Mouse (Mus musculus) heart, postnatal 36 days (tissue): ENCODE data around the gene Hipk2. TPM values are rescaled to one million over a fixed set of nuclear protein-coding genes. Genes with fewer than 3 reads are reported as not detected.

Experiments used
- DNase-seq, 2 experiments: peaks; one replicate each; pipeline ENCODE4 v3.0.0; 2021 to 2022
- intact Hi-C: fragments of 180-260 bp; cut with DNase I; formaldehyde crosslinking; loops from one replicate; pipeline ENCODE4 v1.15.1; 2025
- total RNA-seq, 2 experiments: library from RNA; stranded (reverse); gene quantifications; 2 replicates each; pipeline ENCODE4 v1.2.3; 2021

The Hipk2 gene
- total RNA-seq, 2 experiments from 2014 or later = 92.1 to 101 TPM

DNA sequence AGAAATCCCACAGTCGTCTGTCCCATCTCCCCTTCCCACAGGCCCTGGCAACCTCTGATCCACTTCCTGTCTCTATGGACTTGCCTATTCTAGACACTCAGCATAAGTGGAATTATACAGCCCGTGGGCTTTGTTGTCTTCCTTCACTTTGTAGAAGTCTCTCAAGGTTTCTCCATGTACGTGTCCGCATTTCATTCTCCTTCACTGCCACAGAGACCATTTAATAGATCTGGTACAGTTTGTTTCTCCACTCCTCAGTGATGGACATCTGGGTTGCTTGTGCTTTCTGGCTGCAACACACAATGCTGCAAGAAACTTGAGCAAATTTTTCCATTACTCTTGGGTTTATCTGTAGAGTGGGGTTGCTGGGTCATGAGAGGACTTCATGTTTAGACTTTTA lies 36.1 kb downstream of the Hipk2 start:
- intact Hi-C loops = no loop called here
- DNase-seq = no peak

DNA sequence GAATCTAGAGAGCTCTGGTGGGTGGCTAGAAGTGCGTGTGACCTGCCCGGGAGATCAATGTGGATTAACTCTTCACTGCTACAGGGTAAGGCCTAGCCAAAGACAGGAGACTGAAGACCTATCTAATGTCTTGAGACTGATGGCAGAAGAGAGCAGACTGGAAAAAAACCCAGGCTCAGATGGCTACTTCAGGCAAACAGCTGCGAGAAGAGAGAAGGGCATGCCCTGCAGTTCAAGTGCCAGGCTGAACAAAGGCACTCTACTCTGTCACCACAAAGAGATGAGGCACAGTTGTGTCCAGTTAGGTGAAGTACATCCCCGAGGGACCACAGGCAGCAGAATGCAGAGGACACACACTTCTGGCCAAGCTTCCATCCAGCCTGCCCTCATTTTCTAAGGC lies 37.9 kb downstream of the Hipk2 start:
- intact Hi-C loops = no loop called here
- no peak for DNase-seq

DNA sequence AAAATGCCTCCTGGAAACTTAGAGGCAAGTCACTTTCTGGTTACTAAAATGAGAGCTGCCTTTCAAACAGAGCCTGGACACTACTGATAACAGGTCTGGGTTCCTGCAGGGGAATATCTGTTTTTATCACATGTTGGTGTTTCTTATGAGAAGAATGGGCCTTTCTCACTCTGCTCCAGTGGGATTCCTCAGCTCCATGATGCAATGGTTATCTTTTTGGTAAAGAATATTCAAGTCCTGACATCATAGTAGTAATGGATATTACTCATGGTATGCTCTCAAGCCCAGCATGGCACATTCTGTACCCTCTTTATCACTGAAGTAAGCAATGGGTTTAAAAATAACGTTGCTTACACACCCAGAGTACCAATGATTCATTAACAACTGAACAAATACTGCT lies 40.7 kb downstream of the Hipk2 start:
- DNase-seq = no peak
- intact Hi-C loops = no loop called here

DNA sequence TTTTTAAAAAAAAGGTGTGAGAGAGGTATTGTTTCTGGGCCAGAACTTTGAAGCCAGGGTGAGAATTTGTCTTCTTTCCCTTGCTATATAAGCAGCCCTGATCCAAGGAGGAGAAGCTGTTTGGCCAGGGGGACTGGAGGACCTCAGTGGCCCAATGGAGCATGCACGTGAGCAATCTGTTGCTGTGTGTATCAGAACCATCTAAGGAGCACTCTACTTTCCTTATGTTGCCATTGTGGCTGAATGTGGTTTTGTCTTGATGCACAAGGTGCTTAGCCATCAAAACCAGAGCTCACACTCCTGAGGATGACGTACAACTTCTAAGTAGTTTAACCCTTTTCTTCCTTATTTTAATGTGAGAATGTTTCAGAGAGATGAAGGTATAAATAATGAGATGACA lies 41.2 kb downstream of the Hipk2 start:
- no peak for DNase-seq
- intact Hi-C loops = no loop called here

DNA sequence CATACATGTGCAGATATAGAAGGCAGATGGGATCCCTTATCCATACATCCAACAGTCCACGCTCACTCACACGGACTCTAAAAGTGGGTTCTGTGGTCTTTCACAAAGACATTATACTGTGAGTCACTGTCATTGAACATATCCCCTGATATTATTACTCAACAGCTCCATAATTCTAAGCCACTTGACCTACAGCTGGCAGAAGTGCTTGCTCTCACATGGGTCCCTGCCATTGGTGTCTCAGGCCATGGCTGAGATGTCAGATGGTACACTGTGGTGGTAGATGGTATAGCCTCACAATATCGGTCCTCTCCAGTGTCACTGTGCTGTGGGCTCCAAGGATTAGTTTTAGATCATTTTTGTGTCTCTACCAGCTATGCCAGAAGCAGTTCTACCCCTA lies 42.2 kb downstream of the Hipk2 start:
- intact Hi-C loops = no loop called here
- no peak for DNase-seq

DNA sequence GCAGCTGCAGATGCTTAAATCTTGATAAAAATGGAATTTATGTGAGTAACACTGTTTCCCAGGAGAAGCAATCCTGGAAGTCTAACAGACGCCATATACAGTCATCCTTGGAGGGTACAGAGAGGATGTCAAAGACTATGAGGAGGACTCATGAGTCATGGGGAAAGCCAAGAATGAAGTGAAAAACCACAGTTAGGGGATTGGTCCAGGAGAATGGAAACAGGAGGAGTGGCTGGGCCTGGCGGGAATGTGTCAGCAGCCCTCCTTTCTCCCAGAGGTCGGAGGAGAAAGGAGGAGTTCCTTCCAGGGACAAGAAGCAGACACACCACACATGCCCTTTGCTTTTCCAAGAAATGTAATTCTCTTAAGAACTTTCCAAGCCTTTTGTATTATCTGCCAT lies 46.5 kb downstream of the Hipk2 start:
- no peak for DNase-seq
- intact Hi-C loops = no loop called here

DNA sequence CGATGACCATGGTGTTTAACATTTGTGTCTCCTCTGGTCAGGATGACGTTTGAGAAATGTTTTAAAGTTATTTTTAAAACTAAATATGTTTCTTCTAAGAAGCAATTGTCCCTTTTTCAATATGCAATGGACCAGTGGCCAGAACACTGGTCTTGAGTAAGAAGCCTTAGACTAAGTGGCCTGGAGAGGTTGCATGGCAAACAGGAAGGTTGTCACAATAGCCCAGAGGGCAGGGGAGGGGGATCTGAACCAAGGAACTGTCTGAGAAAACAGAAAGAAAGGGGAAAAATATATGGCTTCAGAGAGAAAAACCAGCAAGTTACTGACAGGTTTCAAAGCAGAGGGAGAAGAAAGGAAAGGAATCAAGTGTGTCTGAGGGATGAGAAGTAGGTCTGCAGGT lies 47.8 kb downstream of the Hipk2 start:
- DNase-seq = no peak
- intact Hi-C loops = no loop called here

DNA sequence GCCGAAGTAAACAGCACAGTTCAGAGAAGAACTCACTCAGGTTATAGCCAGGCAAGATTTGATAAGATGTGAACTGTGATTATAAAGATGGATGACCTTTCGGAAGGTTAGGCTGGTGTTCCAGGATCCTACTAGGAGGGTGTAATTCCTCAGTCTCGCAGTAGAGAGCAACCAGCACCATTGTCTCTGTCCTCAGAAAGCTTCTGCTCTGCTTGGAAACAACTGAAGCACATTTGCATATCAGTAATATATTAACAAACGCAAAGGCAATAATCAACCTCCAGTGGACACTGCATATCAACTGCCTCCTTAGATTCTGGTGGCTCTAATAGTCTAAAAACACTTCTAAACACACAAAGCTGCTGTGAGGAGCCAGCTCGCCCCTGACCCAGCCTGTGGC lies 48.5 kb downstream of the Hipk2 start:
- no peak for DNase-seq
- intact Hi-C loops = no loop called here

DNA sequence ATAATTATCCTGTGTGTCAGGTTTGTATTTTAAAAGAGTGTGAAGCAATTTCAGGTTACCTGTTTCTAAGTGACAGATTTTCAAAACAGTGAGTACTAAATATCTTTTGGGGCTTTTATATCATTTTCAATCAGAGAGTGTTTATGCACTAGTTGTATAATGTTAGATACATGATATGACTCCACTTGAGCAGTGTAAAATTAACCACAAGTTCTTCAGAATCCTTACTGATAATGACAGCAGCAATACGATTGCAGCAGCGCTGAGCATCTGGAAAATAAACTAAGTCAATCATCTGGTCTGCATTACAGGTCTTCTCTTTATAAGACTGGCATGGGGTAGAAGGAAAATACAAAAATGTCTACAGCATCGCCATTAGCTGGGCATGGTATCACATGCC lies 49.1 kb downstream of the Hipk2 start:
- DNase-seq = no peak
- intact Hi-C loops = no loop called here

DNA sequence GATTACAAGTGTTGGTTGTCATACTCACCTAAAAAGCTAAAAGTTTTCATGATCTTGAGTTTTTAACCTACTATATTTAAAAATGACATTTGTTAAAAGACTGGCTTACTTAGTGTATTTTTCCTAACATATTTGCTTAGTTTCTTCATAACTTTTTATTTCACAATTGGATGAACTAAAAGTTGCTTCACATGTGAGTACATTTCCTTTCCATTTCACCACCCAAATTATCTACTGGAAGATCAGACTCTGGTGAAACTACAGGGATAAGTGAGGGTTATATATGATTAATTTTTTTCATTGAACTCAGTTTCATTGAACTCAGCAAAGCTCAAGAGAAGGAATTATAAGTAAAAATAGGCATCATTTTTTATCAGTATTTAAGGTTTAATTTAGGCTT lies 50.1 kb downstream of the Hipk2 start:
- no peak for DNase-seq

DNA sequence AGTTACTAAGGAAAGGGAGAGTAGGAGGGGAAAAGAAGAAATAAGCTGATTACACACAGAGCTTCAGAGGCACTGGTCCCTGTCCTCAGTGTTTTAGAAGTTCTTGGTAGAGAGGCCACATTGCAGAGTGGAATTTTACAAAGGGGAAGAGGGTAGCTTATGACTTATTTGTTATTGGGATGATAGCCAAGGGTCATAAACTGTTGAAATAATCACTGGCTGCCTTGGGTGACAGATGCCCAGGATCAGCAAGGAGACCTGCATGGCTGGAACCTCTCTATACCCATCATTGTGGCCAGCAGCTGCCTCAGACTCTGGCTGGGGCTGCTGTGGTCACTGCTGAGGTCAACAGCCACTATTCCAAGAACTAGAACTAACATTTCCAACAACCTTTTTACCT lies 52.1 kb downstream of the Hipk2 start:
- intact Hi-C loops = no loop called here
- DNase-seq = no peak

More for the DNA sequence above, 50.1 kb downstream of the Hipk2 start:
- intact Hi-C loops = no loop called here

DNA sequence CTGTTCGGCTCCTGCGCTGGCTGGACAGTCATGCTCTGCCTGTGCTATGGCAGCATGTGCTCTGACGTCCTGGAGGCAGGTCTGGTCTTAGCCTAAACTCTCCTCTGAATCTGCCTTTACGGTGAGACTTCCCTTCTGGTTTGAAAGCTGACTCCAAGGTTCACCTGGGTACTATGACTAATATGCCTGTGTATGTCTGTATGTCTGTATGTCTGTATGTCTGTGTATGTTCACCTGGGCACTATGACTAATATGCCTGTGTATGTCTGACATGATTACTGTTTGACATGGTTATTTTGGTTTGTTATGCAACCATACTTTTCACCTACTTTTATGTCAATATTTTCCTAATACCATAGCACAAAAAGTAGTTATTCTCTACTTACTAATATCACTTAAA lies 52.8 kb downstream of the Hipk2 start:
- intact Hi-C loops = no loop called here
- DNase-seq = no peak

DNA sequence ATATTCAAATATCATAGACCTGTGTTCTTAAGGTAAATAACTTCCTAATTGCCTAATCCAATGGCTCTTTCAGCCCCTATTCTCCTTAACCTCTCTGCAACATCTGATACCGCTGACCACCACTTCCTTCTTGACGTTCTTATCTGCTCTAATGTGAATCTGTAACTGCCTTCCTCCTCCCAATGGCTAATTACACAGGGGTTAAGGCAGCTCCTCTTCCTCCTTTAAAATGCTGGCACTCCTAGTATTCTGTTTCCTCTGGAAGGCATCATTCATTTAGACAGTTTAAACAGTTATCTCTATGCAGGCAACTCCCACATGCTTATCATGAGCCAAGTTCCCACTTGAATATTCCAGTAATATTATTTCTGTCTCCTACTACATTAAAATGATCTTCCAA lies 54.3 kb downstream of the Hipk2 start:
- intact Hi-C loops = no loop called here
- DNase-seq = no peak

DNA sequence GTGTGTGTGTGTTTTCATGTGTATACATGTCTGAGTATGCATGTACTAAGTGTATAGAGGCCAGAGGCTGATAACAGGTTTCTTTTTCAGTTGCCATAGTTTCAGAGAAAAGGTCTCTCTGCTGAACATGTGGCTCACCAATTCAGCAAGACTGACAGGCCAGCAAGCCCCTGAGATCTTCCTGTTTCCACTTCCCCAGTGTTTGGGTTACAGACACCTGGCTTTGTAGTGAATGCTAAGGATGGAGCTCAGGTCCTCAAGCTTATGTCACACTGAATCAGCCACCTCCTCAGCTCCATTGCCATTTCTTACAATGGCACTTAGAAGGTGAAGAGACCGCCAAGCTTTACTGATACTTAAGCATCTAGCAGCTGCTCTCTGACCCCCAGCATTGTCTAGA lies 55.1 kb downstream of the Hipk2 start:
- intact Hi-C loops = no loop called here
- DNase-seq = no peak

DNA sequence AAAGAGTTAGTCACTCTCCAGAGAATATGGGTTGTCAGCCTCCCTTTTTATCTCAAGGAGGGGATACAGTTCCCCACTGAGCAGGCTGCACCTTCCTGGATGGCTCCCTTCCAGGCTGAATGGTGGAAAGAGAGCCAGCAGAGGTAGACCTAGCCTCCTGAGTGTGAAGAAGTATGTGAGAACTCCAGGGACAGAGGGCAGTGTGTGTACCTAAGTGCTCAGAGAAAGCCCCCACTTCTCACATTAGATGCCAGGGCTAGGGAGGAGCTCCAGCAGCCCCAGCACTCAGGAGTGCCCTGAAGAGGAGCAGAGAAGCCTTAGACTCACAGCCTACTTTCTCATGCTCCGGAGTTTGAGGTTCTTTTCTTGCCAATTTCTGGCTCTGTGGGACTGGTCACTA lies 59.7 kb downstream of the Hipk2 start:
- no peak for DNase-seq
- intact Hi-C loops = loop anchor here (5.0 kb wide), 1 partner anchor 46 kb away; no protein-coding TSS in a partner anchor

DNA sequence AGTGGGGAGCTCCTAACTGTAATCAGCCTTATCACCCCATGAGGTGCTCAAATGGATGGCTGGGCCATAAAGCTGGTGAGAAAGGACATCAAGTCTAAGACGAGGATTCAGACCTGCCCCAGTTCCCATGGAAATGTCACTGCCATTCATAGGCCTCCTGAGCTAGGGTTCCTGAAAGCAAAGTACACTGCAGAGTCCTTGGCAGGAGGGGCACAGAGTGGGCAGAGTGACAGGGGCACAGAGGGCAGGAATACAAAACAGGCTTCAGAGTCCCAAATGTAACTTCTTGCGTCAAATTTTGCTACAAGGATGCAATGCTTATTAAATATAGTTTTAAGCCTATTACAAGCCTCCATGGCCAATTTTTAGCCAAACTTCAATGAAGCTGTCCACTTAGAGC lies 60.4 kb downstream of the Hipk2 start:
- intact Hi-C loops = loop anchor here (5.0 kb wide), 1 partner anchor 47 kb away; no protein-coding TSS in a partner anchor
- no peak for DNase-seq

DNA sequence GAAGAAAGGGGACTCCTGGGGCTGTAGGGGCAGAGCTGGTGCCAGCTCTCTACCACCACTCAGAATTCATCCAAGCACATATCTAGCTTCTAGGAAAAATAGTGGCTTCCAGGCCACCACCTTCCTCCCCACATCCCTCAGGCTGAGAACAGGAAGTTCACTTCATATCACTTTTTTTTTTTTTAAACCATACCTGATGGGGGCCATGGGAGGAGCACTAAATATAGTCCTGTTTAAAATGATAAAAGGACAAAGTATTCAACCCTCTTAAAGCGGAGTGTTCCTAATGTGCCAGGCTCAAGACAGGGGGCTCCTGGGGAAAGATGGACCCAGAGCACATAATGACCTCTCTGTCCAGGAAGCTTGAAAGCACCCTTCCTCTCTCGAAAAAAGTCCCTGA lies 61.3 kb downstream of the Hipk2 start:
- no peak for DNase-seq
- intact Hi-C loops = loop anchor here (5.0 kb wide), 1 partner anchor 48 kb away; no protein-coding TSS in a partner anchor

DNA sequence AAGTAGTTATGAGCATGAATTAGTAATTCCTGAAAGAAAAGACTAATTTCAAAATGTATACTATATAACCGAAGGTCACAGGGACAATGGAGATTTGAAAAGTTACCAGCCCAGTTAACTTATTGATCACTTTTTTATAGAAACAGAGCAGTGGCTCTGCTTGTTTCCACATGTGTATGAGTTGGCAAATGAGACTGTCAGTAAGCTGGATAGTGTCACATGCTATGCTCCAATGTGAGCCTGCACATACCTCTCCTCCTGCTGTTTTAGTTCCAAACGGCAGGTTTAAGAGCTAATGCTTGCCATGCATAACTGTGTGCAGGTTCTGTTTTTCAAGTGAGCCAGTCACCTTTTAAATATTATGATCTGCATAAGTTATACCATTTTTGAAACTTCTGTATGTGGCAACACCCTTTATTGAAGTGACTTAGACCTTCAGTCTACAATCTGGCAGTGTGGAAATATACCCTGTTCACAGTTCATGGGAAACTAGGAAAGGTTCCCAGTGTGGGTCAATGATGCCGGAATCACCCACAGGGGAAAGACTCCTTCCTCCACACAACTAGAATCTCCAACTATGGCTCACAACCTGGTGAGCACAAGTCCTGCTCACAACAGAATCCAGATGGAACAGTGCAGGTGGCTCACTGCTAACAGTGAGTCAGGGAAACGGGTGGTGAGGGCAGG lies 64.4 kb downstream of the Hipk2 start:
- no peak for DNase-seq
- intact Hi-C loops = no loop called here

DNA sequence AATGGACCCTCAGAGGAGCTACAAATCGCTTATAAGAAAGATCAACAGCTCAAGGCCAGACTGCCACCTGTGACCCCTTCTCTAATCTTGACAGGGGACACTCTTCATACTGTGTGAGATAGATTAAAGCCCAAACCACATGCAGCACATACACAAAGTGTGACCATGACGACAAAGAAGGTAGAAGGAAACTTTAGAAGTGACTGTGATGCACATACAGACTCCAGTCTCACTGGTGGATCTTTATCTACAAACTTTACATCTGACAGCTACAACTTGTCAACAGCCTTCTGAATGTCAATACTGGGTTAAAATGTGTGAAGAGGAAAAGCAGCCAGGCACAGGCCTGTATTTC lies 65.9 kb downstream of the Hipk2 start:
- DNase-seq = no peak
- intact Hi-C loops = no loop called here

DNA sequence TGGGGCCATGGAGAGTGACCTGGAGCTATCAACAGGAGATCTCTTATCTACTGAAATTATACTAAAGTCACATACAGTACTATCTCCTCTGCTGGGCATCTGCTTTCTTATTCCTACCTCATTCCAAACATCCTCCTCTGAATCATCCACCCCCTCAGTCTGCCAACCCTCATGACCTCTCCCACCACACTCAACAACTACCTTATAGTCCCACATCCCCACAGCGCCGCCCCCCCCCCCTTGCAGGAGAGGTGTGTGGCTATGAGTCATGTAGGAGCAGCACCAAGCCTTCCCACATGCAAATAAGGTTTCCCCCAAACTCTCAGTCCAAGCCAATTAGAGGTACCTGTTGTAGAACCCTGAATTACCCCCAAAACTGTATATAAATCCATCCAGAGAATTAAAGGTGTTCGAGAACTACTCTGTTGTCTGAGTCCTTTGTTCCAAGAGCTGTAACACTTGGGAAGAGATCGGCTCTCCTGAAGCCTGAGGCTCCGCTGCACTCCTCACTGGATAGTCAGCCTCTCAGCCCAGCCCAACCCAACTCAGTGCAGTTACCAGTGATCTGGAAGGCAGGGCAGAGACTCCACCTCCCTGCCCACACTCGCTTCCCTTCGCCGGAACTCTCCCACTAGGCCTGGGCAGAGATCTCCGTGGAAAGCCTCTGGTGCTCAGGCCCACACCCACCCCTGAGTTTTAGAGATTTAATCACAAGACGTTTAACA lies 66.4 kb downstream of the Hipk2 start:
- DNase-seq = no peak
- intact Hi-C loops = no loop called here

DNA sequence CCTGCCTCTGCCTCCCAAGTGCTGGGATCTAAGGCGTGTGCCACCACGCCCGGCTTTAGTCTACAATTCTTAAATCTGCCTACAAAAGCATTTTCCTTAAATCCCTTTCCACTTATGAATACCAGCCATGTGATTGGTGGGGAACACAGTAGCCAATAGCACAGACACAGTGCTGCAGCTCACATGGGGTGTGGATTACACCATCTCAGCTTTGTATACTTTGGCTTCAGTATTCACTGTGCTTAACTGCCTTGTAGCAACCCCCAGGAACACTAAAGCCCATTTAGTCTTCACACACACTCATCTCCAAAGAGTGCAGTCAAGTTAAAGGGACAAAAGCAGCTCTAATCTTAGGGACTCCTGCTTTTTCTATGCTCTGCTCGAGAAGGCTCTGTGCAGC lies 67.6 kb downstream of the Hipk2 start:
- no peak for DNase-seq
- intact Hi-C loops = no loop called here

DNA sequence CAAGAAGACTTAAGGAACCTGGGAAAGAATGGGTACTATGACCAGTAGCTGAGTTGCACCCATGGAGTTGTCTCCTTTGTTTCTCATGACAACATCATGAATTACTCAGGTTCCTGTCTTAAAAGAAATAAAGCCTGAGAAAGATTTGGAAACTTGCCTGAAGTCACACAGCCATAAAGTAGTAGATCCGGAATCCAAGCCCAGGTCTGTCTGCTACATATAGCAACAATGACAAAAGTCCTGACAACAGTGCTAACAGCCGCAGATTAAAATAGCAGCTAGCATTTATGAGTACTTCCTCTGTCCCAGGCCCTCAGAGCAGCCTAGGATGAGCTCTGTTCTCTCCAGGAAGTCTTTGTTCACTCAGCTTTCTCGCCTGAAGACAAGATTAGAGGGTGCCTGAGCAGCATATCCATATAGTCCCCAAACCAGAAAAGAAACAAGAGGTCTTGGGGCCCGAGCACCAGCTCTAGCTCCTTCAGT lies 69.0 kb downstream of the Hipk2 start:
- no peak for DNase-seq
- intact Hi-C loops = no loop called here
